In the genomic region with DNA sequence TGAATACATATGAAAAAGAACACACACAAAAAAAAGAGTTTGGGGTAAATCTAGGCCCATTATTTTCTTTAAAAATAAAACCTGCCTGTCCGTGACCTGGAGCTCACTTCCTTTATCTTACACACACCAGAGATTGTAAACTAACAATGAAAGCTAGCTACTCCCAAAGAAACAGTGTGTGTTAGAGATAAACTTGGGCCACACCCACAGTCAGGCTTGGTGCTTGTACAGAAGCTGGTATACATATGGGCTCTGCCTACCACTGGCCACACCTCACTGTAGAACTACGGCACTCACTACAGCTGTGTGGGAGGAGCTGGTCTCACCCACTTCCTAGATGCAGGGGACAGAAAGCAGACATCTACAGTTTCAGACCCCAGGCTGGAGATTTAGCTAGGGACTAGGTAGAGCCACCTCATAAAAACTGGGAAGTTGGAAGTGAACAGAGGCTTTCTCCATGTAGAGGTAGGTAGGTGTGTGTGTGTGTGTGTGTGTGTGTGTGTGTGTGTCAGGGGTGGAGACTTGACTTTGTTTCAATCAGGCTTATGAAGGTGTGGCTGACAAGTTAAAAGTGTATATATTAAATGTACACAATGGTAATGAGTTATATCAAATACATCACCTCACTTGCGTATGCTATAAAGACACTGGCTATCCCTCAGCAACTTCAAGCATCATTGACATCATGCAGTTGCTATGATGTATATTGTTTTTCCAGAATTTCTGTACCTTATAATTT, we compare ENCODE assay signal across 10 mouse cellular contexts. TPM values are rescaled to one million over a fixed set of nuclear protein-coding genes. Genes with fewer than 3 reads are reported as not detected.
DNase-seq lines count a peak whose midpoint lies in the region; ATAC-seq and TF ChIP-seq lines count a peak whose summit lies in the region.
"Had no signal": no experiment of that assay in that cellular context is flagged by ENCODE, and none has a peak within 500 bp of the region (broad histone marks: within the 10 kb centered on the region; RNA-seq: fewer than 3 reads in every experiment).

No protein-coding gene starts in this region.

- H3K27ac ChIP-seq in kidney, embryonic 16.5 days (ENCODE audit: low read length), result no peak overlapping the region
- no peak overlapping the region for H3K27ac ChIP-seq in kidney, adult 2 months (ENCODE audit: insufficient read depth, low read depth, low read length)
- H3K27ac ChIP-seq in liver, embryonic 12.5 days, result peak overlapping the region; percentile 80
- H3K27ac ChIP-seq in midbrain, postnatal 0 days (ENCODE audit: low read depth, low read length), result no peak overlapping the region
- H3K27ac ChIP-seq: embryonic facial prominence, embryonic 15.5 days had no signal

- no peaks in the 10 kb centered on the region for H3K36me3 ChIP-seq in kidney, embryonic 16.5 days (ENCODE audit: insufficient read depth, low read length)
- H3K36me3 ChIP-seq in kidney, adult 2 months (ENCODE audit: control insufficient read depth, insufficient read depth, low read length), result no peaks in the 10 kb centered on the region
- no peaks in the 10 kb centered on the region for H3K36me3 ChIP-seq in liver, embryonic 12.5 days
- no peaks in the 10 kb centered on the region for H3K36me3 ChIP-seq in midbrain, postnatal 0 days (ENCODE audit: insufficient read depth, low read length)
- H3K36me3 ChIP-seq: embryonic facial prominence, embryonic 15.5 days had no signal

- no peaks in the 10 kb centered on the region for H3K4me1 ChIP-seq in kidney, embryonic 16.5 days (ENCODE audit: insufficient read depth, low read length)
- no peaks in the 10 kb centered on the region for H3K4me1 ChIP-seq in kidney, adult 2 months (ENCODE audit: control insufficient read depth, insufficient read depth, low read length)
- H3K4me1 ChIP-seq in liver, embryonic 12.5 days, result peaks cover 34% of the 10 kb centered on the region
- no peaks in the 10 kb centered on the region for H3K4me1 ChIP-seq in midbrain, postnatal 0 days (ENCODE audit: insufficient read depth, low read length)

- ATAC-seq in kidney, embryonic 16.5 days (ENCODE audit: low FRiP score, low TSS enrichment), result peak; percentile 47; the same call in 1 of the 2 replicates
- peak; percentile 53 for ATAC-seq in activated CD4-positive, CD25-positive, alpha-beta regulatory T cell, adult 4 months
- peak; percentile 100 for ATAC-seq in liver, embryonic 12.5 days
- no peak for ATAC-seq in midbrain, postnatal 0 days (ENCODE audit: low FRiP score)

- no peak for TF ChIP-seq CTCF in kidney, adult 2 months (conservative IDR thresholded peaks at IDR 0.05; ENCODE audit: insufficient read depth, insufficient read length, low read depth, low read length)
- TF ChIP-seq CTCF in midbrain, postnatal 0 days (IDR thresholded peaks at IDR 0.05), result no peak

- DNase-seq in kidney, adult 2 months, result no peak
- peak; percentile 73 for DNase-seq in thymus, postnatal 0 days (ENCODE audit: low spot score)
- no peak for DNase-seq in midbrain, postnatal 0 days (ENCODE audit: low spot score)
- DNase-seq in gastrocnemius, adult 8-10 months (ENCODE audit: low spot score in 2 of 2), result no peak
- DNase-seq in adrenal gland, adult (ENCODE audit: inconsistent age in 2 of 2, low spot score in 1 of 2), result no peak

- 66% methylated on average over 3 of the region's 3 CpGs for WGBS in kidney, embryonic 16.5 days
- WGBS in kidney, adult 2 months, result 79% methylated on average over 3 of the region's 3 CpGs
- 45% methylated on average over 3 of the region's 3 CpGs for WGBS in liver, embryonic 12.5 days (ENCODE audit: insufficient replicate concordance)
- 88% methylated on average over 3 of the region's 3 CpGs for WGBS in midbrain, postnatal 0 days

- H3K4me3 ChIP-seq in kidney, embryonic 16.5 days (ENCODE audit: low read length), result no peak overlapping the region
- H3K4me3 ChIP-seq in kidney, adult 2 months (ENCODE audit: insufficient read depth, low read depth, low read length), result no peak overlapping the region
- no peak overlapping the region; the same call in 1 of the 2 replicates for H3K4me3 ChIP-seq in liver, embryonic 12.5 days
- H3K4me3 ChIP-seq in midbrain, postnatal 0 days (ENCODE audit: low read depth, low read length), result no peak overlapping the region
- H3K4me3 ChIP-seq: embryonic facial prominence, embryonic 15.5 days had no signal

- no peaks in the 10 kb centered on the region for H3K27me3 ChIP-seq in kidney, embryonic 16.5 days (ENCODE audit: insufficient read depth, low read length)
- no peaks in the 10 kb centered on the region for H3K27me3 ChIP-seq in kidney, adult 2 months (replicated peaks; ENCODE audit: control insufficient read depth, insufficient read depth, low read length)
- no peaks in the 10 kb centered on the region for H3K27me3 ChIP-seq in liver, embryonic 12.5 days (replicated peaks)
- H3K27me3 ChIP-seq in midbrain, postnatal 0 days (ENCODE audit: insufficient read depth, low read length), result no peaks in the 10 kb centered on the region
- H3K27me3 ChIP-seq: embryonic facial prominence, embryonic 15.5 days had no signal

- H3K9ac ChIP-seq in kidney, embryonic 16.5 days (replicated peaks; ENCODE audit: low read length), result no peak overlapping the region
- 0 out of 2 replicates have a peak overlapping the region, but pooled peaks have one; percentile 45 for H3K9ac ChIP-seq in liver, embryonic 12.5 days
- H3K9ac ChIP-seq in midbrain, postnatal 0 days (replicated peaks; ENCODE audit: low read length, poor library complexity, severe bottlenecking), result no peak overlapping the region
- H3K9ac ChIP-seq: embryonic facial prominence, embryonic 15.5 days had no signal

- no peak for TF ChIP-seq POLR2A in kidney, adult 2 months (IDR thresholded peaks at IDR 0.05; ENCODE audit: low read depth, low read length)

- H3K4me2 ChIP-seq in kidney, embryonic 16.5 days (replicated peaks; ENCODE audit: low read depth, low read length), result no peak overlapping the region
- H3K4me2 ChIP-seq in liver, embryonic 12.5 days, result peak overlapping the region; percentile 52
- no peak overlapping the region for H3K4me2 ChIP-seq in midbrain, postnatal 0 days (ENCODE audit: low read depth, low read length, poor library complexity, severe bottlenecking)
- H3K4me2 ChIP-seq: embryonic facial prominence, embryonic 15.5 days; midbrain, embryonic 11.5 days had no signal

- H3K9me3 ChIP-seq in kidney, embryonic 16.5 days (ENCODE audit: low read length), result no peaks in the 10 kb centered on the region
- no peaks in the 10 kb centered on the region for H3K9me3 ChIP-seq in liver, embryonic 12.5 days (replicated peaks)
- H3K9me3 ChIP-seq in midbrain, postnatal 0 days (ENCODE audit: low read length), result no peaks in the 10 kb centered on the region
- H3K9me3 ChIP-seq: embryonic facial prominence, embryonic 15.5 days had no signal

RNA-seq across cellular contexts. Expression of a gene that starts 41.2 kb away (rescaled TPM):
- 13.8 and 15.4 TPM in 2 replicates for polyA plus RNA-seq in kidney, embryonic 16.5 days (2015; fragmentation: Nextera tagmentation; extraction: Ambion mirVana)
- polyA plus RNA-seq in kidney, adult 2 months (2012; rRNA removed), result 0.71 and 1.1 TPM in 2 replicates
- polyA plus RNA-seq in activated CD4-positive, CD25-positive, alpha-beta regulatory T cell, adult 4 months (2017; shearing (Covaris generic)), result 1 to 10 TPM in 1 of 2 experiments, under 1 TPM in 1; 0.99 to 1.4 TPM
- polyA plus RNA-seq in liver, embryonic 12.5 days (2016; fragmentation: Nextera tagmentation; extraction: Ambion mirVana), result 1.3 and 1.5 TPM in 2 replicates
- polyA plus RNA-seq in thymus, postnatal 0 days (2015; fragmentation: Nextera tagmentation; extraction: Ambion mirVana), result 10.1 and 12.8 TPM in 2 replicates
- 38.1 and 44.7 TPM in 2 replicates for total RNA-seq in midbrain, postnatal 0 days (2014; rRNA removed)
- polyA plus RNA-seq in midbrain, postnatal 0 days (2015; fragmentation: Nextera tagmentation; extraction: Ambion mirVana), result 22.7 and 23.2 TPM in 2 replicates
- total RNA-seq in gastrocnemius, adult 8-10 months (2022), result 1 to 10 TPM; 3.8 to 5.9 (median 4.8) TPM
